23 mouse cellular contexts compared by ENCODE assay signal in genomic region chr13:13723786-13724185, GRCm38 (mm10).
DNase-seq lines count a peak whose midpoint lies in the region; ATAC-seq and TF ChIP-seq lines count a peak whose summit lies in the region.
"Had no signal": no experiment of that assay in that cellular context is flagged by ENCODE, and none has a peak within 500 bp of the region (broad histone marks: within the 10 kb centered on the region; RNA-seq: fewer than 3 reads in every experiment).

No protein-coding gene starts in this region.

- H3K79me2 ChIP-seq in MEL (ENCODE audit: control insufficient read depth, insufficient read depth, low read length, poor library complexity), result no peaks in the 10 kb centered on the region

- no peaks in the 10 kb centered on the region for H3K9me3 ChIP-seq in hindbrain, embryonic 14.5 days (ENCODE audit: control insufficient read depth, low read length)
- H3K9me3 ChIP-seq in hindbrain, embryonic 10.5 days, result no peaks in the 10 kb centered on the region
- no peaks in the 10 kb centered on the region for H3K9me3 ChIP-seq in MEL (replicated peaks; ENCODE audit: insufficient read depth, low read length)
- no peaks in the 10 kb centered on the region for H3K9me3 ChIP-seq in kidney, embryonic 15.5 days (replicated peaks)
- H3K9me3 ChIP-seq: forebrain, embryonic 10.5 days; forebrain, embryonic 13.5 days; G1E; hindbrain, embryonic 15.5 days had no signal

- no peaks in the 10 kb centered on the region for H3K4me1 ChIP-seq in hindbrain, embryonic 14.5 days (replicated peaks; ENCODE audit: control insufficient read depth, insufficient read depth, low read length)
- no peaks in the 10 kb centered on the region for H3K4me1 ChIP-seq in hindbrain, embryonic 10.5 days (replicated peaks)
- H3K4me1 ChIP-seq in MEL (ENCODE audit: control insufficient read depth in 1 of 2, insufficient read depth in 2 of 2, low read length in 2 of 2), result peaks cover 0 to 8% of the 10 kb centered on the region in 2 experiments; a peak in 3 of 4 replicates
- no peaks in the 10 kb centered on the region for H3K4me1 ChIP-seq in kidney, embryonic 15.5 days
- H3K4me1 ChIP-seq: forebrain, embryonic 10.5 days; forebrain, embryonic 13.5 days; hindbrain, embryonic 15.5 days had no signal

- TF ChIP-seq EP300 in MEL (IDR thresholded peaks at IDR 0.05; ENCODE audit: low read depth in 1 of 2, low read length in 2 of 2), result no peak

- peaks cover 7% of the 10 kb centered on the region; the same call in 1 of the 2 replicates for H3K36me3 ChIP-seq in hindbrain, embryonic 14.5 days (replicated peaks; ENCODE audit: control insufficient read depth, insufficient read depth)
- peaks cover 8% of the 10 kb centered on the region; the same call in 1 of the 2 replicates for H3K36me3 ChIP-seq in hindbrain, embryonic 10.5 days
- H3K36me3 ChIP-seq in MEL (ENCODE audit: control insufficient read depth in 1 of 2, insufficient read depth in 2 of 2, low read length in 2 of 2), result peaks cover 0 to 12% of the 10 kb centered on the region in 2 experiments; a peak in 2 of 4 replicates
- H3K36me3 ChIP-seq in kidney, embryonic 15.5 days, result peaks cover 10% of the 10 kb centered on the region
- H3K36me3 ChIP-seq: forebrain, embryonic 10.5 days had no signal

- no peak overlapping the region for H3K27ac ChIP-seq in hindbrain, embryonic 14.5 days
- no peak overlapping the region for H3K27ac ChIP-seq in hindbrain, embryonic 10.5 days
- H3K27ac ChIP-seq in MEL (ENCODE audit: control insufficient read depth, low read depth, low read length), result peak overlapping the region; percentile 49
- H3K27ac ChIP-seq in kidney, embryonic 15.5 days, result no peak overlapping the region
- H3K27ac ChIP-seq in layer of hippocampus, adult 2 months, result no peak overlapping the region
- H3K27ac ChIP-seq: forebrain, embryonic 10.5 days; forebrain, embryonic 13.5 days; hindbrain, embryonic 15.5 days had no signal

- ATAC-seq in hindbrain, embryonic 14.5 days (ENCODE audit: low FRiP score), result no peak
- peak; percentile 60; the same call in 1 of the 2 replicates for ATAC-seq in common myeloid progenitor, adult 5-6 weeks (replicated peaks; ENCODE audit: low read depth, poor library complexity, severe bottlenecking)
- ATAC-seq in cerebellum, adult (ENCODE audit: insufficient number of reproducible peaks, low FRiP score, low TSS enrichment), result no peak
- no peak for ATAC-seq in kidney, embryonic 15.5 days (replicated peaks; ENCODE audit: low FRiP score)
- ATAC-seq: CD4-positive, CD25-positive, alpha-beta regulatory T cell, adult 4 months; forebrain, embryonic 13.5 days; forebrain, embryonic 16.5 days; intestine, postnatal 0 days had no signal

- no peak overlapping the region for H3K4me3 ChIP-seq in hindbrain, embryonic 14.5 days (replicated peaks; ENCODE audit: low read length)
- no peak overlapping the region for H3K4me3 ChIP-seq in hindbrain, embryonic 10.5 days
- no peak overlapping the region for H3K4me3 ChIP-seq in MEL (ENCODE audit: control insufficient read depth in 1 of 2, insufficient read depth in 1 of 2, low read depth in 2 of 2, low read length in 2 of 2)
- no peak overlapping the region for H3K4me3 ChIP-seq in kidney, embryonic 15.5 days (replicated peaks)
- no peak overlapping the region for H3K4me3 ChIP-seq in layer of hippocampus, adult 2 months
- H3K4me3 ChIP-seq: forebrain, embryonic 10.5 days; forebrain, embryonic 13.5 days; hindbrain, embryonic 15.5 days had no signal

- no peak for TF ChIP-seq CTCF in MEL (IDR thresholded peaks at IDR 0.05 in 2 of 3, conservative IDR thresholded peaks at IDR 0.05 in 1 of 3; ENCODE audit: control insufficient read depth in 1 of 3, insufficient read depth in 1 of 3, low read depth in 2 of 3, low read length in 3 of 3, poor library complexity in 1 of 3, severe bottlenecking in 1 of 3)
- TF ChIP-seq CTCF in layer of hippocampus, adult 2 months (conservative IDR thresholded peaks at IDR 0.05), result no peak

- no peak overlapping the region for H3K4me2 ChIP-seq in hindbrain, embryonic 14.5 days (replicated peaks)
- H3K4me2 ChIP-seq in kidney, embryonic 15.5 days, result no peak overlapping the region
- H3K4me2 ChIP-seq: forebrain, embryonic 13.5 days; heart, embryonic 11.5 days; hindbrain, embryonic 15.5 days had no signal

- H3K9ac ChIP-seq in hindbrain, embryonic 14.5 days, result no peak overlapping the region
- no peak overlapping the region for H3K9ac ChIP-seq in MEL (ENCODE audit: control insufficient read depth, low read depth, low read length, poor library complexity, severe bottlenecking)
- H3K9ac ChIP-seq in kidney, embryonic 15.5 days, result no peak overlapping the region
- H3K9ac ChIP-seq: forebrain, embryonic 13.5 days; hindbrain, embryonic 15.5 days had no signal

- TF ChIP-seq RAD21 in MEL (IDR thresholded peaks at IDR 0.05; ENCODE audit: low read depth, low read length), result no peak

- no peak for TF ChIP-seq POLR2A in MEL (IDR thresholded peaks at IDR 0.05; ENCODE audit: control insufficient read depth in 1 of 2, insufficient read depth in 1 of 2, low read depth in 1 of 2, low read length in 2 of 2, poor library complexity in 1 of 2)

- DNase-seq in hindbrain, embryonic 14.5 days (ENCODE audit: low spot score), result peak; percentile 10
- DNase-seq in hindbrain, embryonic 10.5 days (ENCODE audit: low spot score), result no peak
- DNase-seq in MEL (ENCODE audit: low read depth, low spot score), result peak; percentile 39
- no peak for DNase-seq in layer of hippocampus, adult 2 months (ENCODE audit: low spot score in 2 of 2)
- DNase-seq: adrenal gland, postnatal 10 days; adrenal gland, postnatal 36 days; cerebellum, adult 11 months; cerebellum, adult 2 months; cerebellum, adult 9-11 months; cerebellum, postnatal 36 days; gastrocnemius, postnatal 10 days; gastrocnemius, postnatal 36 days had no signal

- H3K27me3 ChIP-seq in hindbrain, embryonic 14.5 days (ENCODE audit: control insufficient read depth, insufficient read depth, low read length), result no peaks in the 10 kb centered on the region
- H3K27me3 ChIP-seq in hindbrain, embryonic 10.5 days (ENCODE audit: insufficient read depth, poor library complexity, severe bottlenecking), result no peaks in the 10 kb centered on the region
- no peaks in the 10 kb centered on the region for H3K27me3 ChIP-seq in MEL (ENCODE audit: control insufficient read depth in 1 of 2, insufficient read depth in 2 of 2, low read length in 2 of 2)
- no peaks in the 10 kb centered on the region for H3K27me3 ChIP-seq in kidney, embryonic 15.5 days
- H3K27me3 ChIP-seq: forebrain, embryonic 13.5 days; hindbrain, embryonic 15.5 days had no signal

TF ChIP-seq in MEL, 35 proteins besides CTCF, POLR2A, EP300 and RAD21:
- no peak for TF ChIP-seq TCF12 (IDR thresholded peaks at IDR 0.05; ENCODE audit: low read depth, low read length)
- no peak for TF ChIP-seq CHD2 (IDR thresholded peaks at IDR 0.05; ENCODE audit: low read length)
- no peak for TF ChIP-seq POLR2AphosphoS5 (IDR thresholded peaks at IDR 0.05; ENCODE audit: borderline replicate concordance, low read depth, low read length)
- TF ChIP-seq ZKSCAN1 (IDR thresholded peaks at IDR 0.05; ENCODE audit: low read depth, low read length), result no peak

Comparison
In these comparisons a context has a peak if more than half of its experiments do, and no peak if none do; other contexts are left out.
1. DNase-seq: peak in hindbrain, embryonic 14.5 days (single experiment) and MEL (single experiment); none in hindbrain, embryonic 10.5 days (single experiment) and layer of hippocampus, adult 2 months (0 of 2).